Mouse (Mus musculus) activated CD4-positive, CD25-positive, alpha-beta regulatory T cell, adult 9 weeks (primary cell): ENCODE data around the gene Gck. TPM values are rescaled to one million over a fixed set of nuclear protein-coding genes. Genes with fewer than 3 reads are reported as not detected.

Source experiments
- polyA plus RNA-seq: library from polyadenylated mRNA; unstranded; fragments of 100-300 nt; shearing (Covaris generic); gene quantifications from one replicate; pipeline ENCODE4 v1.2.1, GENCODE M21; 2017

The Gck gene
- polyA plus RNA-seq, result not detected

GRCm38 (mm10) chr11:5949586-5950352, at the start of gene Gck:
TSS of gene Gck (minus strand) at chr11:5950081.

GRCm38 (mm10) chr11:5955546-5956276, 5.8 kb upstream of the Gck start, which contains the start of gene Ykt6:
TSS of gene Ykt6 (plus strand) at chr11:5955693.

DNA sequence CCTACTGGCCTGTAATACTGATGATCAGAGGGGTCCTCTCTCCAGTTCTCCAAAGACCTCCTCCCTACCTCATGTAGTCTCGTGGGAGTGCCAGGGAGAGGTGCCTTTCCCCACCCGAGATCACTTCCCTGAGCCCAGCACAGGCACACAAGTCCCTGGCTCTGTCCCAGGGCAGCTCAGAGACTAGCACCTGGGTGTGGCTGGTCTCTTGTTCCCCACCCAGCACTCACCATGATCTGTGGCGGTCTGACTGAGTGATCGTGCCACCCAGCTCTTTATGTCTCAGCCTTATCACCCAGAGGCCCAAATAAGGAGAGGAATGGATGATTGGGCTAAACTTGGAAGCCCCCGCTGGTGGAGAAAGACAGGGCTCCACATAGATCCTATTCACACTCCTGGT, 51.4 kb downstream of the Gck start, which contains the start of gene Myl7:
Gene Myl7, minus strand, starts transcription at position 252 of the 400 bp plus-strand sequence.

DNA sequence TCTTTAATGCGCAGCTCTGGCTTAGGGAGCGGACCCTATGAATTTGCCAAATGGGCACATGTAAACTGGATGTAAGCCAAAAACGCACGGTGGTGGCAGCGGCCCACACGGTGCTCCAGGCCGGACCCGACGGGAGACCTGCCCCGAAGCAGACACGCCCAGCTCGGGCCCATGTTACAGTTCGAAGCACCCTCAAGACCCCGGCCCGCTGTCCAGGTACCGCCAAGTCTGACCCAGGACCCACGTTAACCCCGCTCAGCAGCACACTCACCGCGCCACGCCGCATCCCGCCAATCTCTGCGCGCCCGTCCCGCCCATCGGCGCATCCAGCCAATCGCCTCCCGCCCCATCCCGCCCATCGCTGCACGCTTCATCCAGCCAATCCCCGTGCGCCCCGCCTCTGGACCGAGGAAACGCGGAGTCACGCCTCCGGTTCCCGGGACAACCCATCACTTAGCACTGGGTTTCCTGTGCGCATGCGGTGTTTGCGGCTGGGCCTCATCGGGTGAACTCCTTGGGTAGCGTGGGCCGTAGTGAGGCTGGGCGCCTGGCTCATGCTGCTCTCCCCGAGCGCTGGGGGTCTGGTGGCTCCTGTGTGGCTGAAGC, 71.9 kb downstream of the Gck start, which contains the start of gene Pold2:
Gene Pold2, minus strand, starts transcription at position 372 of the 606 bp plus-strand sequence.

GRCm38 (mm10) chr11:5861678-5862393, 88.0 kb downstream of the Gck start, which contains the start of gene Aebp1:
TSS of gene Aebp1 (plus strand) at chr11:5861947.

Other genes starting within 250 kb of the Gck start
- 41.0 TPM for gene Mrps24, start 234.4 kb downstream of the Gck start, polyA plus RNA-seq
- gene Urgcp, start 187.7 kb downstream of the Gck start, polyA plus RNA-seq, result 31.9 TPM
- gene Dbnl, start 161.6 kb downstream of the Gck start, polyA plus RNA-seq, result 296 TPM
- 4.2 TPM for gene Pgam2, start 146.3 kb downstream of the Gck start, polyA plus RNA-seq
- gene Polm, start 112.1 kb downstream of the Gck start, polyA plus RNA-seq, result 39.0 TPM
- 0.78 TPM for gene Aebp1, start 88.1 kb downstream of the Gck start, polyA plus RNA-seq
- gene Pold2, start 71.8 kb downstream of the Gck start, polyA plus RNA-seq, result 67.9 TPM
- gene Myl7, start 51.3 kb downstream of the Gck start, polyA plus RNA-seq, result not detected
- 63.7 TPM for gene Ykt6, start 5.6 kb upstream of the Gck start, polyA plus RNA-seq
- 20.6 TPM for gene Camk2b, start 116.3 kb upstream of the Gck start, polyA plus RNA-seq
- gene A730071L15Rik, start 249.9 kb upstream of the Gck start, polyA plus RNA-seq, result not detected